Mouse (Mus musculus): ENCODE results near the gene Rps7. TPM values are rescaled to one million over a fixed set of nuclear protein-coding genes. Genes with fewer than 3 reads are reported as not detected.
A peak's percentile ranks its signal among the peaks of the same experiment; 100 is the strongest.

Rps7 gene
- total and polyA plus RNA-seq, 3 experiments = 753 to 3,047 (median 2,570) TPM

- in situ Hi-C loops (cut with MboI; ENCODE audit: low pct_ligation_motif_present, low pct_unique_long_range_greater_than_20kb, low sequenced_read_pairs) (no loop called here), dilution Hi-C loops (cut with MboI; ENCODE audit: extremely low pct_ligation_motif_present, extremely low pct_unique_long_range_greater_than_20kb, low sequenced_read_pairs) (no loop called here)
- peak overlapping the region; percentile 64; the same call in 1 of the 2 replicates for H3K4me2 ChIP-seq (ENCODE audit: insufficient read depth, low read depth, poor library complexity, severe bottlenecking)
- DNase-seq (ENCODE audit: extremely low read depth) = no peak
- H3K79me2 ChIP-seq (replicated peaks; ENCODE audit: control insufficient read depth, extremely low read depth, insufficient read depth, poor library complexity, severe bottlenecking) = peaks cover 14% of the 10 kb centered on the region
- TF ChIP-seq KAT2A (IDR thresholded peaks at IDR 0.05; ENCODE audit: insufficient replicate concordance, low read length) (no peak), MAFK (IDR thresholded peaks at IDR 0.05; ENCODE audit: insufficient replicate concordance, low read length) (no peak), TCF12 (IDR thresholded peaks at IDR 0.05; ENCODE audit: low read depth, low read length) (no peak), POLR2AphosphoS2 (IDR thresholded peaks at IDR 0.05; ENCODE audit: low read depth, low read length) (no peak), MAZ (IDR thresholded peaks at IDR 0.05; ENCODE audit: low read depth, low read length) (no peak), PAX5 (IDR thresholded peaks at IDR 0.05; ENCODE audit: low read length) (no peak), MEF2A (IDR thresholded peaks at IDR 0.05; ENCODE audit: borderline replicate concordance, low read depth, low read length) (no peak), CTCF (conservative IDR thresholded peaks at IDR 0.05 in 1 of 2, IDR thresholded peaks at IDR 0.05 in 1 of 2; ENCODE audit: low read depth in 2 of 2, low read length in 2 of 2) (no peak), TBP (conservative IDR thresholded peaks at IDR 0.05; ENCODE audit: low read depth, low read length) (no peak), GABPA (IDR thresholded peaks at IDR 0.05; ENCODE audit: insufficient replicate concordance, low read depth, low read length) (no peak), SIN3A (IDR thresholded peaks at IDR 0.05; ENCODE audit: low read length) (no peak)
- no peaks in the 10 kb centered on the region for H3K9me3 ChIP-seq (replicated peaks; ENCODE audit: low read length)
- H3K27me3 ChIP-seq (replicated peaks) = no peaks in the 10 kb centered on the region
- H3K4me1 ChIP-seq (ENCODE audit: control insufficient read depth in 1 of 2, insufficient read depth in 2 of 2) = peaks cover 0 to 11% of the 10 kb centered on the region in 2 experiments
- peaks cover 18 to 20% of the 10 kb centered on the region in 2 experiments for H3K36me3 ChIP-seq (replicated peaks in 1 of 2; ENCODE audit: control insufficient read depth in 1 of 2, insufficient read depth in 1 of 2, low read length in 1 of 2)
- H3K9ac ChIP-seq (ENCODE audit: insufficient read depth, low read depth) = no peak overlapping the region
- H3K27ac ChIP-seq (ENCODE audit: insufficient read depth, low read depth) = no peak overlapping the region
- H3K4me3 ChIP-seq (replicated peaks in 1 of 3; ENCODE audit: low read depth in 2 of 3, low read length in 2 of 3, poor library complexity in 1 of 3) = peak overlapping the region in 1 of 3 experiments; percentile 85
Measured at GRCm38 (mm10) chr12:28674038-28674720, 38.4 kb upstream of the Rps7 start.

DNA sequence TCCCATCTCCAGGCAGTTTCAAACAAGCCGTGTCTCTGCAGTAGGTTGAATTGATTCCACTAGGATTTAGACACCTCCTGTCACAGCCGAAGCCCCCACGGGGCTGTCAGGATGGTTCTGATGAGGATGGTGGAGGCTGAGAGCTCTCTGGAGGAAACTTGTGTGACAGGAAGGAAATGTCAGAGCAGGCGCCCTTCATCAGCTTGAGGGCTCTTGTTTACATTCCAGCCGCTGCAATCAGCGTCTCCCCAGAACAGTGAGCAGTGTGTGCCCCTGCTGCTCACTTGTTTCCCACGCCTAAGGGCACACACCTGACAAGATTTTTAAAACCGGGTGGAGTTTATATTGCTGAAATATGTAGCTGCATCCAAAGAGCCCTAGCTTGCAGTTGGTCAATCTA is 31.5 kb upstream of the Rps7 start:
- dilution Hi-C loops (cut with MboI; ENCODE audit: extremely low pct_ligation_motif_present, extremely low pct_unique_long_range_greater_than_20kb, low sequenced_read_pairs) (no loop called here), in situ Hi-C loops (cut with MboI; ENCODE audit: low pct_ligation_motif_present, low pct_unique_long_range_greater_than_20kb, low sequenced_read_pairs) (no loop called here)
- H3K27me3 ChIP-seq (replicated peaks) = no peaks in the 10 kb centered on the region
- peaks cover 0 to 3% of the 10 kb centered on the region in 2 experiments for H3K36me3 ChIP-seq (replicated peaks in 1 of 2; ENCODE audit: control insufficient read depth in 1 of 2, insufficient read depth in 1 of 2, low read length in 1 of 2)
- H3K4me3 ChIP-seq (replicated peaks in 1 of 3; ENCODE audit: low read depth in 2 of 3, low read length in 2 of 3, poor library complexity in 1 of 3) = no peak overlapping the region
- no peak overlapping the region for H3K4me2 ChIP-seq (ENCODE audit: insufficient read depth, low read depth, poor library complexity, severe bottlenecking)
- no peak overlapping the region for H3K27ac ChIP-seq (ENCODE audit: insufficient read depth, low read depth)
- no peak overlapping the region for H3K9ac ChIP-seq (ENCODE audit: insufficient read depth, low read depth)
- no peaks in the 10 kb centered on the region for H3K9me3 ChIP-seq (replicated peaks; ENCODE audit: low read length)
- no peak for DNase-seq (ENCODE audit: extremely low read depth)
- H3K4me1 ChIP-seq (ENCODE audit: control insufficient read depth in 1 of 2, insufficient read depth in 2 of 2) = peaks cover 5 to 6% of the 10 kb centered on the region in 2 experiments; a peak in 3 of 4 replicates
- TF ChIP-seq ZNF384 (IDR thresholded peaks at IDR 0.05; ENCODE audit: low read depth, low read length) (no peak), CTCF (conservative IDR thresholded peaks at IDR 0.05 in 1 of 2, IDR thresholded peaks at IDR 0.05 in 1 of 2; ENCODE audit: low read depth in 2 of 2, low read length in 2 of 2) (no peak), KAT2A (IDR thresholded peaks at IDR 0.05; ENCODE audit: insufficient replicate concordance, low read length) (no peak), USF2 (conservative IDR thresholded peaks at IDR 0.05; ENCODE audit: low read depth, low read length) (no peak), CHD1 (IDR thresholded peaks at IDR 0.05; ENCODE audit: low read depth, low read length) (no peak), JUN (IDR thresholded peaks at IDR 0.05; ENCODE audit: insufficient read depth, low read depth, low read length) (no peak)
- no peaks in the 10 kb centered on the region for H3K79me2 ChIP-seq (replicated peaks; ENCODE audit: control insufficient read depth, extremely low read depth, insufficient read depth, poor library complexity, severe bottlenecking)

All from CH12.LX (cell line).